Mouse (Mus musculus) bone marrow, adult 2 months (tissue): ENCODE measurements around the gene Zfp423. TPM values are rescaled to one million over a fixed set of nuclear protein-coding genes. Genes with fewer than 3 reads are reported as not detected.

Experiments used
- H3K27ac ChIP-seq: fragments of 200-500 bp; 2 replicates; pipeline ENCODE4 v1.5.1; 2012; ENCODE audit warnings: low read depth, mild to moderate bottlenecking, control low read depth, inconsistent platforms, low read length; ENCODE audit not compliant: control insufficient read depth, poor library complexity, insufficient read depth
- H3K4me1 ChIP-seq: fragments of 200-500 bp; 2 replicates; pipeline ENCODE4 v1.6.1; 2011; ENCODE audit warnings: low read length; ENCODE audit not compliant: control insufficient read depth, insufficient read depth
- H3K4me3 ChIP-seq: fragments of 200-500 bp; replicated peaks from 2 replicates; pipeline ENCODE3; 2011; ENCODE audit warnings: mild to moderate bottlenecking, low read depth, low read length, control low read depth; ENCODE audit not compliant: control insufficient read depth
- CTCF ChIP-seq: fragments of 200-500 bp; IDR thresholded peaks from 2 replicates; pipeline ENCODE4 v1.5.1; 2011; ENCODE audit warnings: low read length, control low read depth; ENCODE audit not compliant: control insufficient read depth, insufficient read depth
- POLR2A ChIP-seq: fragments of 200-500 bp; IDR thresholded peaks from 2 replicates; pipeline ENCODE4 v1.6.1; 2011; ENCODE audit warnings: low read depth, mild to moderate bottlenecking, control low read depth, low read length, borderline replicate concordance; ENCODE audit not compliant: control insufficient read depth
- WGBS: fragments of 180-500 bp; shearing (Covaris S2); methylation state at CpG from one replicate; pipeline ENCODE4 v1.1.7; 2018; 5-methylcytosine and 5-hydroxymethylcytosine counted together
- polyA plus RNA-seq: library from polyadenylated mRNA; stranded (reverse); fragments of >200 nt; gene quantifications from 2 replicates; pipeline ENCODE4 v1.2.4, GENCODE M21; 2011; ENCODE audit warnings: low replicate concordance; ENCODE audit not compliant: missing spikeins, insufficient read depth, insufficient read length

Zfp423 gene
- polyA plus RNA-seq, 1 experiment: 1.8 TPM

DNA sequence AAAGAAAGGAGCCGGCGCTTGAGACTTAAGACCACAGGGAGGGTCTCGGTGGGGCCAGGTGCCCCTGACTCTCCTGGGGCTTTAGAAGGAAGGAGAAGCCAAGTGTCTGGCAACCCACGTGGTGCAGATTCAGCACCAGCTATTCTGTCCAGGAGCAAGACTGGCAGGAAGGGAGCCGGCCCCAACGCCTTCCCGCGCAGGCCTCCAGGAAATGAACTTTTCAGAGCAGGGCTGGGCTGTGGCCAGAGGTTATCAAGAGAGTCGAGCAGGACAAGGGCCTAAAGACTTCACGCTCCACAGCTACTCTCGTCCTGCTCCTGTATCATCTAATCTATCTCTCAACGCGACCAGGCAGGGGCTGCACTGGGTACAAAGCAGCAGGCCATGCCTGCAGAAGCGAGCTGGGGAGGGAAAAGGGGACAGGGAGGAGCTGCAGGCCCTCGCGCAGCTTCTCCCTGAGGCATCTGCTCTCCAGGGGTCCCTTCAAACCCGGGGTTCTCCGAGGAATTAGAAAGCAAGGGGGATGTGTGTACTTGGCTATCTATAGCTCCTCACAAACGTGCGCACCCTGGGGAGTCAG is 1.4 kb downstream of the Zfp423 start:
- 2% methylated on average over 20 of the region's 20 CpGs for WGBS

DNA sequence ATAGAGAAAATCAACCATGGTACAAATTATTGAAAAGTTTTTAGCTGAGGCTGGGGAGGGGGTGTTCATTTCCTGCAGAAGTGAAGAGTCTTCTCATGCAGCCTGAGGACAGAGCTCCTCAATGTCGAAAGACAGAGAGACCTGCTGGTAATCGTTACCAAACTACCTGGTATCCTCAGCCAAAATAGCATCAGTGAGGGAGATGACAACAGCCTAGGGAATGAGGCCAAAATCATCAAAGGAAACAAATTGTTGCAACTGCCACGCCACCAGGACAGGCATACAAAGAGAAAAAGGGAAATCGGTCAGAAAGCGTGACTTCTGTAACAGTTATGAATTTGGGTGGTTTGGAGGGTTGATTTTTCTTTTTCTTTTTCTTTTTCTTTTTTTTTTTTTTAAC is 3.4 kb downstream of the Zfp423 start:
- Histone ChIP-seq H3K4me3 (no peak overlapping the region), H3K4me1 (no peaks in the 10 kb centered on the region), H3K27ac (no peak overlapping the region)
- 41% methylated on average over 5 of the region's 5 CpGs for WGBS
- TF ChIP-seq POLR2A: no peak
- TF ChIP-seq CTCF: no peak

More for the DNA sequence above, 1.4 kb downstream of the Zfp423 start:
- no peak overlapping the region for H3K4me3 ChIP-seq
- TF ChIP-seq CTCF (no peak), POLR2A (no peak)
- no peak overlapping the region; the same call in 1 of the 2 replicates for H3K27ac ChIP-seq
- H3K4me1 ChIP-seq: no peaks in the 10 kb centered on the region

DNA sequence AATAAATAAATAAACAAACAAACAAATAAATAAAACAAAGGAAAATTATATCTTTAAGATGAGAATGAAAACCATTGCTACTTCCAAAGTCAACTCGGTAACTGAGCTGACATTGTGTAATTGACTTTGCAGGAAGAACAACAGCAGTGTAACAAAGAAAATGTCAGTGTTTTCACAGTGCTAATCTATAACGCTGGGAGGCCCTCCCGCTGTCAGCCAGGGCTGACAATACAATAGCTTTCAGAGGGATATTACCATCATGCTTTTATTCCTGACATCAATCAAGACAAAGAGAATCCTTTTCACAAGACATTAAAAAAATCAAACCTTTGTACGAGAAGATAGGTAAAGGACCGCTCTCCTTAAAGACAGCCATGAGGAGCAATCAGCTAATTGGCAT is 5.9 kb downstream of the Zfp423 start:
- no peak for TF ChIP-seq CTCF
- TF ChIP-seq POLR2A: no peak
- Histone ChIP-seq H3K27ac (no peak overlapping the region), H3K4me3 (no peak overlapping the region), H3K4me1 (no peaks in the 10 kb centered on the region)
- WGBS: 72% methylated on average over 5 of the region's 5 CpGs

DNA sequence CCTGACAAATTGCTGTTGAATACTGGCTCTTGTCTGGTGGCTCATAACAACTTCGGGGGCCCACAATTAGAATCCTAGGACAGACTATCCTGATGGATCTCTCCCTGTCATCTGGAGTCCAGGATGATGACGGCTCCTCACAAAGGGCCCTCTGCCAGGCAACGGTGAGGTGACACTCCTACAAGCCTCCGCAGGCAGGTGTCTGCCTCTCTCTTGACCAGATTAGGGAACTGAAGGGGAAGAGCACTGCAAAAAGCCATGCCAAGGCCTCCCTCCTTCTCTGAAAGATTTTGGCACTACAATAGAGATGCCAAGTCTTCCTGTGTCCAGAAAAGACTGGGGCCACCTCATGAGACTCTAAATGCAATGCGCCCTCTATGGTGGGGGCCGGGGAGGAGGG is 7.1 kb downstream of the Zfp423 start:
- WGBS: 77% methylated on average over 6 of the region's 6 CpGs
- no peak for TF ChIP-seq POLR2A
- TF ChIP-seq CTCF: no peak
- no peaks in the 10 kb centered on the region for H3K4me1 ChIP-seq
- no peak overlapping the region for H3K4me3 ChIP-seq
- H3K27ac ChIP-seq: no peak overlapping the region

GRCm38 (mm10) chr8:87944225-87944934 is 15.0 kb downstream of the Zfp423 start:
- 66% methylated on average over 5 of the region's 5 CpGs for WGBS
- Histone ChIP-seq H3K27ac (no peak overlapping the region), H3K4me1 (no peaks in the 10 kb centered on the region), H3K4me3 (no peak overlapping the region)
- no peak for TF ChIP-seq POLR2A

- 15% methylated on average over 38 of the region's 42 CpGs for WGBS
- Histone ChIP-seq H3K4me1 (no peaks in the 10 kb centered on the region), H3K27ac (no peak overlapping the region; the same call in 1 of the 2 replicates), H3K4me3 (no peak overlapping the region)
- no peak for TF ChIP-seq CTCF
- TF ChIP-seq POLR2A: no peak
These were observed 15.7 kb downstream of the Zfp423 start for GRCm38 (mm10) chr8:87943651-87944091.

GRCm38 (mm10) chr8:87940646-87941045 is 18.7 kb downstream of the Zfp423 start:
- TF ChIP-seq CTCF (no peak), POLR2A (no peak)
- Histone ChIP-seq H3K27ac (no peak overlapping the region), H3K4me1 (no peaks in the 10 kb centered on the region), H3K4me3 (no peak overlapping the region)
- WGBS: 73% methylated on average over 6 of the region's 6 CpGs

GRCm38 (mm10) chr8:87939308-87939936 is 20.0 kb downstream of the Zfp423 start:
- WGBS: 17% methylated on average over 8 of the region's 8 CpGs
- TF ChIP-seq POLR2A (no peak), CTCF (no peak)
- no peaks in the 10 kb centered on the region for H3K4me1 ChIP-seq
- H3K27ac ChIP-seq: no peak overlapping the region
- no peak overlapping the region for H3K4me3 ChIP-seq
